In genomic region chr17:28864464-28864863, GRCm38 (mm10) we compare ENCODE assay signal across 35 mouse cellular contexts. TPM values are rescaled to one million over a fixed set of nuclear protein-coding genes. Genes with fewer than 3 reads are reported as not detected.
"Had no signal": no experiment of that assay in that cellular context is flagged by ENCODE, and none has a peak within 500 bp of the region (broad histone marks: within the 10 kb centered on the region; RNA-seq: fewer than 3 reads in every experiment).

No protein-coding gene starts in this region.

- H3K27ac ChIP-seq: embryonic facial prominence, embryonic 10.5 days; embryonic facial prominence, embryonic 12.5 days; embryonic facial prominence, embryonic 13.5 days; embryonic facial prominence, embryonic 15.5 days; forebrain, embryonic 10.5 days; forebrain, embryonic 12.5 days; forebrain, embryonic 13.5 days; forebrain, embryonic 15.5 days; gastrocnemius, adult 2 months; heart, adult 2 months had no signal

- H3K9me3 ChIP-seq: embryonic facial prominence, embryonic 10.5 days; embryonic facial prominence, embryonic 12.5 days; embryonic facial prominence, embryonic 13.5 days; embryonic facial prominence, embryonic 15.5 days; forebrain, embryonic 10.5 days; forebrain, embryonic 12.5 days; forebrain, embryonic 13.5 days; forebrain, embryonic 15.5 days had no signal

- H3K4me1 ChIP-seq: embryonic facial prominence, embryonic 10.5 days; embryonic facial prominence, embryonic 12.5 days; embryonic facial prominence, embryonic 13.5 days; embryonic facial prominence, embryonic 15.5 days; forebrain, embryonic 15.5 days had no signal

- H3K9ac ChIP-seq: embryonic facial prominence, embryonic 12.5 days; embryonic facial prominence, embryonic 13.5 days; embryonic facial prominence, embryonic 15.5 days; forebrain, embryonic 12.5 days; forebrain, embryonic 13.5 days; forebrain, embryonic 15.5 days; forebrain, postnatal 0 days had no signal

- ATAC-seq: forebrain, embryonic 13.5 days; forebrain, embryonic 14.5 days; forebrain, embryonic 15.5 days; forebrain, embryonic 16.5 days; forebrain, postnatal 0 days had no signal

- H3K4me3 ChIP-seq: embryonic facial prominence, embryonic 10.5 days; embryonic facial prominence, embryonic 12.5 days; embryonic facial prominence, embryonic 13.5 days; embryonic facial prominence, embryonic 15.5 days; erythroblast, embryonic 14.5 days; forebrain, embryonic 10.5 days; forebrain, embryonic 12.5 days; forebrain, embryonic 13.5 days; forebrain, embryonic 15.5 days; gastrocnemius, adult 2 months; heart, adult 2 months had no signal

- H3K27me3 ChIP-seq: embryonic facial prominence, embryonic 12.5 days; embryonic facial prominence, embryonic 13.5 days; embryonic facial prominence, embryonic 15.5 days; forebrain, embryonic 12.5 days; forebrain, embryonic 13.5 days; forebrain, embryonic 15.5 days had no signal

- H3K4me2 ChIP-seq: embryonic facial prominence, embryonic 12.5 days; embryonic facial prominence, embryonic 13.5 days; embryonic facial prominence, embryonic 15.5 days; forebrain, embryonic 12.5 days; forebrain, embryonic 13.5 days; forebrain, embryonic 15.5 days had no signal

- H3K36me3 ChIP-seq: embryonic facial prominence, embryonic 10.5 days; embryonic facial prominence, embryonic 12.5 days; embryonic facial prominence, embryonic 13.5 days; embryonic facial prominence, embryonic 15.5 days; forebrain, embryonic 10.5 days; forebrain, embryonic 12.5 days; forebrain, embryonic 15.5 days had no signal

- DNase-seq: cerebellum, adult 2 months; cerebellum, adult 8-10 months; cerebellum, adult 9-10 months; cerebellum, adult 9-11 months; cerebellum, postnatal 10 days; cerebellum, postnatal 14 days; cerebellum, postnatal 25 days; cerebellum, postnatal 36 days; embryo, embryonic 11 days; forebrain, postnatal 0 days; gastrocnemius, adult 2 months; gastrocnemius, postnatal 10 days; gastrocnemius, postnatal 14 days; gastrocnemius, postnatal 25 days; gastrocnemius, postnatal 36 days; heart, adult 11 months; heart, adult 18-20 months; heart, adult 2 months had no signal

RNA-seq across cellular contexts. Expression of gene Pnpla1, which starts 6.3 kb away (rescaled TPM):
- total RNA-seq: common myeloid progenitor, adult 5-6 weeks; forebrain, postnatal 0 days; gastrocnemius, adult 2 months; gastrocnemius, adult 8-10 months; gastrocnemius, postnatal 10 days; gastrocnemius, postnatal 25 days; gastrocnemius, postnatal 36 days; gastrocnemius, postnatal 4 days; heart, adult 18-20 months; heart, adult 2 months had no signal
- polyA plus RNA-seq: embryonic facial prominence, embryonic 11.5 days; erythroblast, embryonic 14.5 days; forebrain, embryonic 10.5 days; forebrain, embryonic 11.5 days; forebrain, embryonic 12.5 days; forebrain, embryonic 13.5 days; forebrain, embryonic 14.5 days; forebrain, embryonic 15.5 days; forebrain, embryonic 16.5 days had no signal

RNA-seq across cellular contexts. Expression of gene 4930539E08Rik, which starts 50.7 kb away (rescaled TPM):
- total RNA-seq: gastrocnemius, adult 18-20 months; gastrocnemius, adult 8-10 months; gastrocnemius, postnatal 25 days; gastrocnemius, postnatal 36 days; heart, adult 2 months had no signal
- polyA plus RNA-seq: erythroblast, embryonic 14.5 days had no signal
